Mouse (Mus musculus) left cerebral cortex, adult 8-10 months (tissue): ENCODE measurements around the gene Rnpepl1. TPM values are rescaled to one million over a fixed set of nuclear protein-coding genes. Genes with fewer than 3 reads are reported as not detected.
"Not testable (repeated sequence)": the region's sequence is repeated elsewhere in the genome, so short reads cannot be mapped to it uniquely, and the experiment has no call there.

Experiments used
- DNase-seq, 2 experiments: peaks; one replicate each; pipeline ENCODE4 v3.0.0; 2022; ENCODE audit warnings: low spot score in 2 of 2
- total RNA-seq, 4 experiments: library from RNA; stranded (reverse); gene quantifications; 2 replicates each; pipeline ENCODE4 v1.2.4; 2022

Rnpepl1 gene
- total RNA-seq, 4 experiments from 2014 or later: 34.8 to 42.8 (median 36.7) TPM

- DNase-seq: no peak
Measured at GRCm38 (mm10) chr1:92936467-92936866, 25.9 kb downstream of the Rnpepl1 start.

- DNase-seq: no peak
Measured at GRCm38 (mm10) chr1:92937797-92938196, 27.2 kb downstream of the Rnpepl1 start.

DNA sequence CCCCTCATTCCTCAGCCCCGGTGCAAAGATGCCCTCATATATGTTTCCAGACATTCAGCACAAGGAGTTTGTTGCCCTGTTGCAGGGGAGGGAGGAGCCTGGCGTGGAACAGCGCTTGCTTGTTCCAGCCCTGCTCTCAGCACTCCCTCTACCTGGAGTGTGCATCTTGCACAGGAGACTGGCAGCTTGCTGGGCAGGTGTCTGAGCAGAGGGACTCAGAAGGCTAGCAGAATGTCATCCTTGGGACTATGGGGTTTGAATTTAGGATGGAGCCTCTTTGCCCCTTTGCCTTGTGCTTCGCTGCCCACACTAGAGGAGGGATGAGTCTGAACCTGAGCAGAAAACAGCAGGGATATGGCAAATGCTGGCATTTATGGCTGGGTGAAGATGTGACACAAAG lies 29.2 kb downstream of the Rnpepl1 start:
- DNase-seq: no peak

- DNase-seq: no peak
Measured at GRCm38 (mm10) chr1:92943219-92943989, 32.8 kb downstream of the Rnpepl1 start.

- no peak for DNase-seq
Measured at GRCm38 (mm10) chr1:92947966-92948365, 37.4 kb downstream of the Rnpepl1 start.

DNA sequence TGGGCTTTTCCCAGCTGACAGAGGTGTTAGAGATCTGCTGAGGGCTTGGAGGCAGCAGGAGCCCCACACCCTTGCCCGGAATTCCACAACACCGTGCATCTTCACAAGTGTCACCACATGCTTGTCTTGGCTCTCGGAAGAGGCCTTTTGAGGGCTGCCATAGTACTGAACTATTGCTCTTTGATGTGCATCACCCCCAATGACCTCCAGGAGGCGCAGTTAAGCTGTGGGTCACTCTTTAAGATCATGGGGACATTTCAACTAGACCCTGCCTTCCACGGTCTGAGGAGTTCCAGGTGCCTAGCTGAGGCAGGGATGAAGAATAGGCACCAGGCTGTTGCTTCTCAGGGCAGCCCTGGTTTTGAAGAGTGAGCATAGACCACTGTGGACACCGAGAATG lies 38.8 kb downstream of the Rnpepl1 start:
- peak in 1 of 2 experiments; percentile 5 for DNase-seq

DNA sequence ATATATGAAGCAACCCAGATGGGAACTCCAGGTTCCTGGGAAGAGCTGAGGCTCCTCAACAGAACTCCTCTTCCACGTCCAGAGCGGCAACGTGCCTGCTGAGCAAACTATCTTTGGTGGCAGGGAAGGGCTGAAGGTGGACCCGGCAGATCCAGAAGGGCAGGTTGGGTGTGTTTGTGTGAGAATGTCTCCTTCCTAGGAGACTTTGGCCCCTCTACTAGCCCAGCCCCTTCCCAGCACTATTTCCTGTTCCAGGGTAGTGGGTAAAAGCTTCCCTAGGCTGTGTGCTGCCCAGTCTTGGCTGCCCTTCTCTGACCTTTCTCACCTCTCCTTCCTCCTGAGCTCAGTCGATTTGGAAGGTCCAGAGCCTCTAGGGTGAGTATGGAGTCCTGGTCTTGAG lies 40.0 kb downstream of the Rnpepl1 start, which contains the start of gene Gpr35:
Gpr35 (plus strand) TSS at position 259 of the 400 bp plus-strand sequence.
- DNase-seq: peak in 1 of 2 experiments; percentile 1

- no peak for DNase-seq
Measured at GRCm38 (mm10) chr1:92953641-92954040, 43.1 kb downstream of the Rnpepl1 start.

DNA sequence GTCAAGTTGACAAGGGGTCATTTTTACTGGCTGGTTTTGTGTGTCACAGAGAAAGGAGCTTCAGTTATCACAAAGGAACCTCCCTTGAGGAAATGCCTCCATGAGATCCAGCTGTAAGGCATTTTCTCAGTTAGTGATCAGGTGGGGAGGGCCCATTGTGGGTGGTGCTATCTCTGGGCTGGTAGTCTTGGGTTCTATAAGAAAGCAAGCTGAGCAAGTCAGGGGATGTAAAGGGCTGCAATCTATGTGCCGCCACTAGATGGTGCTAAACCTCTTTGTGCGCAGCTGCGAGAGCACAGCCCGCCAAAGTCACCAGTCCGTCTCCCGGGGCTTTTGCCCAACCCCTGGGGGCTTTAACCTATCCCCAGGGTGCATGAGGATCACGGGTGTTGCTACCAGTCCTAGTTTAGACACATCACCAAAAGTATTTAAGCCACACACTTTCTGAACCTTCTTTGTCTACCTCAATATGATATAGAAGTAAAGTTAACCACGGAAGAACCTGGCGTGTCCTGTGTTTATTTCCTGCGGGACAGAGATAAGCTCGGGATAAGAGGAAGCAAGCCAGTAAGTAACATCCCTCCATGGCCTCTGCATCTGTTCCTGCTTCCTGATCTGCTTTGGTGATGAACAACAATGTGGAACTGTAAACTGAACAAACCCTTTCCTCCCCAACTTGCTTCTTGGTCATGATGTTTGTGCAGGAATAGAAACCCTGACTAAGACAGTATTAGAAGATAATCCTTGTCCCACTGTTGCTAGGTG lies 46.2 kb downstream of the Rnpepl1 start:
- peak; percentile 45 to 77 for DNase-seq

DNA sequence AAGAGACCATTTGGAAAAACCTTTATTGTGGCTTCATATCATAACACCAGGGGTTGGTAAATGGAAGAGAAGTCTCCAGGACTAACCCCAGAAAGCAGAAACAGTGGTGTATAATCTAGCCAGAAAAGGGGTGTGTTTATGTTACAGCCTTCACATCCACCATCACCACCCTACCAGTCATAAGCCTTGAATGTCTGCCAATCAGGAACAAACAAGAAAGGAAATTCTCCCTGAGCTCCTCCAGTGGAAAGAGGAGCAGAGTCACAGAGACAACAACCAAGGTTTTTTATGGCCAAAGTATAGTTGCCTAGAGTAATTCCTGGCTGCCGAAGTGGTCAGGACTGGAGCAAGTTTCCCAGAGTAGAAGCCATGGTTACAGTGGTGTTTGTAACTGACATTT lies 48.4 kb downstream of the Rnpepl1 start:
- DNase-seq: no peak

GRCm38 (mm10) chr1:92970791-92971190 lies 60.2 kb downstream of the Rnpepl1 start:
- DNase-seq: not testable (repeated sequence)

DNA sequence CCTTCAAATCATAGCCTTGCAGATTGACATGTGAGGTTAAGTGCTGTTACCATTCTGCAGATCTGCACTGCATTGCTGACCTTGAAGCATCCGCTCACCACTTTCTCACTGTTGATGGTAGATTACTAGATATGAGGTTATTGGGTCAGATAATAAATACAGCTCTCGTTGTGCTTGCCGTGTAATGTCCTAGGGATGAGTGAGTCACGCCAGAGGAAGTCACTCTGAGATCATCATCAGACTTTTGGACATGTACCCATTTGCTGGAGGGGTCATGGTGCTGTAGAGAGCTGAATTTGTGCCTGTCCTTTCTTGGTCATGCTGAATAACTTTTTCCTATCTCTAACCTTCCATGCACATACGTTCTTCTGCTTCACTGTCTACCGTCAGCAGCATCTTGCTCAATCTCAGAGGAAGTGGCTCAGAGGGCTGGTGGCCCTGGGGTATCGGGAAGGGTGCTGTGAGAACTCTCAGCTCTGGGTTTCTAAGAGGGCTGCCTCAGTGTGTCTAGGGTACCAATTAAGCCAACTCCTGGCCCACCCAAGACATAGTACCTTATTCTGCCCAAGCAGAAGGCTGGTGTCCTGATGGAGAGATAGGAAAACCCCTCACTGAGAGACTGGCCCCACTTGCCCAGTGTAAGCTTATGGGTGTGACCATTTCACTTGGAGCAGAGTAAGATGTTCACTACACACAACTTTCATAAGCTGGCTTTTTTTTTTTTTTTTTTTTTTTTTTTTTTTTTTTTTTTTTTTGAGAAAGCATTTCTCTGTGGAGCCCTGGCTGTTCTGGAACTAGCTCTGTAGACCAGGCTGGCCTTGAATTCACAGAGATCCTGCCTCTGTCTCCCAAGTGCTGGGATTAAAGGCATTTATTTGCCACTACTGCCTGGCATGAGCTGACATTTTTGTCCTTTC lies 61.6 kb downstream of the Rnpepl1 start:
- DNase-seq: no peak

GRCm38 (mm10) chr1:92972854-92973253 lies 62.3 kb downstream of the Rnpepl1 start:
- no peak for DNase-seq

Other genes with a start within 250 kb of the Rnpepl1 start
- 10 to 100 TPM; 78.8 to 86.2 (median 83.5) TPM for gene Gpc1, start 79.1 kb upstream of the Rnpepl1 start, total RNA-seq
- under 1 TPM; 0.19 to 0.65 (median 0.26) TPM for gene Ankmy1, start 7.9 kb upstream of the Rnpepl1 start, total RNA-seq
- gene Dusp28, start 3.8 kb upstream of the Rnpepl1 start, total RNA-seq: 10 to 100 TPM; 17.0 to 17.7 (median 17.2) TPM
- gene Capn10, start 23.6 kb downstream of the Rnpepl1 start, total RNA-seq: 10 to 100 TPM; 33.9 to 42.2 (median 37.4) TPM
- gene Gpr35, start 40.1 kb downstream of the Rnpepl1 start, total RNA-seq: under 1 TPM in 3 of 4 experiments, not detected in 1; 0.13 to 0.18 (median 0.14) TPM
- gene Aqp12, start 95.6 kb downstream of the Rnpepl1 start, total RNA-seq: not detected
- 100 to 1,000 TPM; 755 to 840 (median 807) TPM for gene Kif1a, start 191.2 kb downstream of the Rnpepl1 start, total RNA-seq
- not detected for gene Agxt, start 224.5 kb downstream of the Rnpepl1 start, total RNA-seq